Mouse (Mus musculus) liver, embryonic 14.5 days (tissue): ENCODE results near the gene Ank. TPM values are rescaled to one million over a fixed set of nuclear protein-coding genes. Genes with fewer than 3 reads are reported as not detected.

Source experiments
- ATAC-seq: fragments of 200-750 bp; cut with Nextera tagmentation; 2 replicates; pipeline ENCODE4 v1.8.0; 2017; ENCODE audit warnings: moderate number of reproducible peaks, mild to moderate bottlenecking, moderate library complexity; ENCODE audit not compliant: insufficient read depth
- DNase-seq, 3 experiments: peaks; one replicate each; pipeline ENCODE4 v3.0.0-alpha.2; 2012 to 2013; ENCODE audit warnings: low read depth in 3 of 3, low spot score in 3 of 3
- H3K27ac ChIP-seq: fragments of 300-500 bp; sonication (generic); 2 replicates; pipeline ENCODE4 v1.5.1; 2014; ENCODE audit warnings: moderate library complexity, mild to moderate bottlenecking, control low read depth, inconsistent platforms
- H3K27me3 ChIP-seq: fragments of 300-500 bp; sonication (generic); 2 replicates; pipeline ENCODE4 v1.6.1; 2014; ENCODE audit warnings: mild to moderate bottlenecking, low read length, moderate library complexity; ENCODE audit not compliant: control insufficient read depth, insufficient read depth
- H3K36me3 ChIP-seq: fragments of 300-500 bp; sonication (generic); replicated peaks from 2 replicates; pipeline ENCODE4 v1.6.1; 2014; ENCODE audit warnings: low read depth; ENCODE audit not compliant: control insufficient read depth, insufficient read depth
- H3K4me1 ChIP-seq, 2 experiments: fragments of 200-500 bp in 1 of 2; fragments of 300-500 bp in 1 of 2; sonication (generic) in 1 of 2; replicated peaks; 2 replicates each; pipeline ENCODE4 v1.6.1; 2012 to 2014; ENCODE audit warnings: antibody characterized with exemption in 1 of 2, inconsistent platforms in 1 of 2, low read length in 1 of 2; ENCODE audit not compliant: control insufficient read depth in 2 of 2, insufficient read depth in 2 of 2
- H3K4me2 ChIP-seq: fragments of 300-500 bp; sonication (generic); 2 replicates; pipeline ENCODE4 v1.6.1; 2014; ENCODE audit warnings: low read depth, mild to moderate bottlenecking, control low read depth, moderate library complexity
- H3K4me3 ChIP-seq, 2 experiments: fragments of 200-500 bp in 1 of 2; fragments of 300-500 bp in 1 of 2; sonication (generic) in 1 of 2; 2 replicates each; pipeline ENCODE4 v1.5.1; 2012 to 2014; ENCODE audit warnings: low read depth in 2 of 2, low read length in 2 of 2, mild to moderate bottlenecking in 2 of 2, control low read depth in 1 of 2, inconsistent platforms in 1 of 2, moderate library complexity in 1 of 2; ENCODE audit not compliant: insufficient read depth in 1 of 2
- H3K9ac ChIP-seq: fragments of 300-500 bp; sonication (generic); replicated peaks from 2 replicates; pipeline ENCODE4 v1.6.1; 2014; ENCODE audit warnings: mild to moderate bottlenecking, control low read depth, moderate library complexity
- H3K9me3 ChIP-seq: fragments of 300-500 bp; sonication (generic); 2 replicates; pipeline ENCODE4 v1.6.1; 2016; ENCODE audit warnings: low read length, mixed read lengths; ENCODE audit not compliant: control insufficient read depth
- CTCF ChIP-seq: IDR thresholded peaks from 2 replicates; pipeline ENCODE4 v1.5.1; 2016; ENCODE audit warnings: antibody characterized with exemption, low read depth, control low read depth
- EP300 ChIP-seq: IDR thresholded peaks from 2 replicates; pipeline ENCODE4 v1.6.1; 2016; ENCODE audit warnings: antibody characterized with exemption, low read depth
- WGBS: fragments of 180-500 bp; shearing (Covaris S2); extraction: QIAGEN DNeasy Blood & Tissue Kit; methylation state at CpG from one replicate; pipeline ENCODE4 v1.1.7; 2014; ENCODE audit not compliant: insufficient replicate concordance; 5-methylcytosine and 5-hydroxymethylcytosine counted together
- polyA plus RNA-seq, 2 experiments: library from polyadenylated mRNA; depleted of rRNA in 1 of 2; stranded (reverse) in 1 of 2; unstranded in 1 of 2; fragments of >200 nt; fragmentation: Nextera tagmentation in 1 of 2; extraction: Ambion mirVana in 1 of 2; gene quantifications; 2 replicates each; pipeline versions ENCODE4 v1.2.1 to v1.2.3; 2012 to 2014

Ank gene
- polyA plus RNA-seq, 2 experiments = 13.6 to 24.6 TPM

DNA sequence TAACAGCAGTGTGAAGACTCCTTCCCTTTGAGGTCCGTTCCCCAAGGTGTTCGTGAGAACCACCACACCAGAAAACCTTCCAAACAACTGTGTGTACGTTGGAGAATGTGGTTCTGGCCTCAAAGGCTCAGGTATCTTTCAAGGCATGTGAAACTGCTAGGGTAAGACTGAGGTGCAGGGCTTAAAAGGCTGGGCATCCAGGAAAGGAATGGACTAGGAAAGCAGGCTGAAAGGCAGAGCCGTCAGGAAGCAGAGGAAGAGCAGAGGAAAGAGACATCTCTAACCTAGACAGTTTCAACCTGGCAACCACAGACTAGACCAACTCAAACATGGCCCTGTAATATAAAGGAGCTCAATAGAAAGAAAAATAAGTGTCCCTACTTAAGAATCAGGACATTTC is 162.6 kb downstream of the Ank start:
- Histone ChIP-seq H3K9ac (peak overlapping the region; percentile 91), H3K27me3 (no peaks in the 10 kb centered on the region), H3K4me1 (peaks cover 22 to 33% of the 10 kb centered on the region in 2 experiments), H3K4me2 (peak overlapping the region; percentile 89), H3K27ac (no peak overlapping the region), H3K9me3 (no peaks in the 10 kb centered on the region), H3K36me3 (peaks cover 3% of the 10 kb centered on the region; the same call in 1 of the 2 replicates), H3K4me3 (peak overlapping the region; percentile 15 to 93)
- DNase-seq (no peak), ATAC-seq (no peak)
- TF ChIP-seq EP300 (no peak), CTCF (no peak)
- WGBS = 67% methylated on average over 4 of the region's 4 CpGs

DNA sequence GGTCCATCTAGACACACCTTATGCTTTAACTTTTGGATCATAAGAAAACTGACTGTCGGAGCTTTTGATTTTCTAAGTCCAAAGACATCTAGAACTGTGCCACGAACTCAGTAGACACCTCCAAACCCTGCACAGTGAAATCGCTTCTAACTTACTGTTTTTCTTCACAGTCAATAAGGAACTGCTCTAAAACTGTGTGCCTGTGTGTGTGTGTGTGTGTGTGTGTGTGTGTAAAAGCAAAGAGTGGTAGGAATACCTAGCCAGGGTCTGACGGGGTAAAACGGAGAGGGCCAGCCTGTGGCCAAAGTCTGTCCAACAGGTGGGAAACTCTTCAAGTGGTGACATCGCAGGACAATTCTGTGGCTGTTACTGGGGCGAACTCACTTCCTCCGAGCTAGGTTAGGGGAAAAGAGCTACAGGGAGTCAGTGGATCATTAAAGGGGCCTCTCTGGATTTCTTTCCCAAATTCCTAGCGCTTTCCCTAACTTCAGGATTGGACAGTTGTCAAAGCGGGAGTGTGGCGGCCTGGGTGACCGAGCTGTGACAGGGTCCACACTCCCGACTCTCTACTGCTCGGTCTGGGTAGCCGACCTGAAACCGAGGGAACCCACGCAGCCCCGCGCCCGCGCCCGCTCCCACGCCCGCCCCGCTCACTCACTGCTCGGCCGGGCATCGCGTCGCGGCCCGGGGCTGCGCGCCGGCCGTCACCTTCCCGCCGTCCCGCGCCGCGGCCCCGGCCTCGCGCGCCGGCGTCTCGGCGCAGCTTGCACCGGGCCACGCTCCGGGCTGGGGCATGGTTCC is 163.5 kb downstream of the Ank start:
- no peak for DNase-seq
- 2% methylated on average over 52 of the region's 53 CpGs for WGBS

DNA sequence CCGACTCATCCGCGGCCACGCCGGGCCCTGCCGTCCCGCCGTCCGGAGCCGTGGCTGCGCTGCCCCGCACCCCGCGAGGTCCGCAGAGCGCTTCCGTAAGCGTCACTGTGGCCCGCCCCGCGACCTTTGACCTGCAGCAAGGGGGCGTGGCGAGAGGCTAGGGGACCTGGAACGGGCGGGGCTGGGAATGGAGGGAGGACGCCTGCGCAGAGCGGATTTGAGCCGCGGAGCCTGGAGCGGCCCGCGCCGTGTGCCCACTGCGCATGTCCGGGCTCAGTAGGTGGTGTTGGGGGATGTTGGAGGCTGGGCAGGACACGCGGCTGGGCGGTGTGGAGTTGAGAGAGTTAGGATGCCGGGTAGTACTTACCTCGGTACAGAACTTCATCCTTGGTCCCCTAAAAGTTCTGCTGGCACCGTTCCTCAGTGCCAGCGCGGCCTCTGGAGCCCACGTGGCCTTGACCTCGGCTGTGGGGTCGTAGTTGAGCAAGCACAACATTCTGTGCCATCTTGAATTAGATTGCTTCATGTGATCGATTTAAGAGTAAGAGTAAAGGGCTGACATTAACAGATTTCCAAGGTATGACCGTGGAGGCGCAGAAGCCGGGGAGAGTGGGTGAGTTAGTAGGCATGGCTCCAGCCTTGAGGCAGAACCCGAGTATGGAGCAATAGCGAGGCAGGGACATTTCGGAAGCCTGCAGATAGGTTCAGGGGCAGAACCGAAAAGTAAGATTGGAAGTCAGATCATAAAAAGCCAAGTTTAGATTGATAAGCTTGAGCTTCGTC is 164.3 kb downstream of the Ank start, which contains the start of gene Otulin:
Gene Otulin, minus strand, starts transcription at position 93 of the 783 bp plus-strand sequence.
- Histone ChIP-seq H3K9me3 (no peaks in the 10 kb centered on the region), H3K27ac (peak within 1 kb of the TSS; percentile 25; the same call in 1 of the 2 replicates), H3K36me3 (peaks cover 2% of the 10 kb centered on the region; the same call in 1 of the 2 replicates), H3K4me3 (peak within 1 kb of the TSS; percentile 76 to 93), H3K4me2 (peak within 1 kb of the TSS; percentile 89), H3K9ac (peak within 1 kb of the TSS; percentile 91), H3K27me3 (no peaks in the 10 kb centered on the region), H3K4me1 (peaks cover 22 to 31% of the 10 kb centered on the region in 2 experiments)
- DNase-seq (peak; percentile 92 to 93 (median 92)), ATAC-seq (peak; percentile 97)
- WGBS = 6% methylated on average over 56 of the region's 56 CpGs
- TF ChIP-seq CTCF (no peak), EP300 (no peak)

More for the DNA sequence above, 163.5 kb downstream of the Ank start:
- peak; percentile 74 for ATAC-seq
- peaks cover 3% of the 10 kb centered on the region; the same call in 1 of the 2 replicates for H3K36me3 ChIP-seq
- H3K4me2 ChIP-seq = peak overlapping the region; percentile 89
- peak overlapping the region; percentile 91 for H3K9ac ChIP-seq
- no peaks in the 10 kb centered on the region for H3K27me3 ChIP-seq
- TF ChIP-seq CTCF = no peak
- TF ChIP-seq EP300 = no peak
- peak overlapping the region; percentile 25; the same call in 1 of the 2 replicates for H3K27ac ChIP-seq
- H3K4me3 ChIP-seq = peak overlapping the region; percentile 76 to 93
- no peaks in the 10 kb centered on the region for H3K9me3 ChIP-seq
- H3K4me1 ChIP-seq = peaks cover 22 to 33% of the 10 kb centered on the region in 2 experiments

DNA sequence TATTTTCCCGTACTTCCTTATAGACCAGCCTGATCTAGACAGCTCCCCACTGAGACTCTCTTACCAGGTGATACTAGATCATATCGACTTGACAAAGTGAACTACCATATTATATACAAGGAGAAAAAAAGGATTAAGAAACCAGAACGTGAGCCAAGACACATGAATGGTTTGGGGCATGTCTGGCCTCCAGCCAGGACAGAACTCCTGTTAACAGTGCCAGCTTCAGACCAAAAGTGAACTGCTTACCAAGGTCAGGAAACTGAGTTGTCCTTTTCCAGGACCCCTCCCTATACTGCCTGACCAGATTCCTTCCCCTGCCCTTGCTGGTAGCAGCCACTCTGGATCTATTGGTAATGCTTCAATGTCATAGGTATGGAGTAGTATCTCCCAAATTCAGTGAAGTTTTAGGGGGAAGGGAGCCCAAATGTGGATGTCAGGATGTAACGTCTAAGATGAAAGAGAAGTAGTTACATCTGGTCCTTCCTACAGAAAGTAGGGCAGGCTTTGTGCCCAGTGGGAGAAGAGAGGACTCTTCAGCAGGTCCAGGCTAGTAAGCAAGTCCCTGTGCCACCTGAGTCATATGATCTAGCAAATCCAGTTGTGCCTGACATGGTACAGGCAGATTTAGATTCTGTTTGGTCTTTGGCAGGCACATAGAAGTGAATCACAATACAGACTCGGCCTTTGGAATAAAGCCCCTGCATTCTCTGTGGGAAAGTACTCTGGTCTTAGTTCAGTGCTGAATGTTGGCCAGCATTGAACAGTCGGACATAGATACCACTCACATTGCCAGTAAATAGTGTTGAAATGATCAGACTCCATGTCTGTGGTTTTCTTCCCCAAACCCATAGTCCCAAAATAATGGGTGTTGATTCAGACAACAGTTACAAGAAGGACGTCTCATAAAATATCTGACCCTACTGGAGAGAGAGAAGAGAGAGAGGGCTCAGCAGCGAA is 167.7 kb downstream of the Ank start:
- 58% methylated on average over 8 of the region's 8 CpGs for WGBS
- DNase-seq = no peak
- TF ChIP-seq EP300 (no peak), CTCF (no peak)
- no peak overlapping the region for H3K9ac ChIP-seq
- no peak overlapping the region for H3K4me2 ChIP-seq
- no peaks in the 10 kb centered on the region for H3K36me3 ChIP-seq
- no peak overlapping the region for H3K27ac ChIP-seq
- no peaks in the 10 kb centered on the region for H3K27me3 ChIP-seq
- ATAC-seq = no peak
- peaks cover 9% of the 10 kb centered on the region in 2 experiments for H3K4me1 ChIP-seq
- no peaks in the 10 kb centered on the region for H3K9me3 ChIP-seq
- H3K4me3 ChIP-seq = no peak overlapping the region
